Mouse (Mus musculus): ENCODE measurements around the gene Dsp.

DNA sequence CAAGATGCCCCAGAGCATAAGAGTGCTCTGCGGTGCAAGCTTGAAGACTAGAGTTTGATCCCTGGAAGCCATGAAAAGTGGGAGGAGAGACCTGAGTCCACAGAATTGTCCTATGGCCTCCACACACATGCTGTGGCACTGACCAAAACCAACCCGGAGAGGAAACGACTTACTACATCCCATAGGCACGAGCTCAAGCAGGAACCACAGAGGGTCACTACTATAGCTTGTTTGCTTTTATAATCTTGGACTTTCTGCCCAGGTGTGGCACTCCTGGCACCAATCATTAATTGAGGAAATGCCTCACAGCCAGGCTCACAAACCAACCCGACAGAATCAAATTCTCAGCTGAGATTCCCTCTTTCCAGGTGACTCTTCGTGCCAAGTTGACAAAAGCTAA lies 50.3 kb downstream of the Dsp start:
- TF ChIP-seq CTCF (IDR thresholded peaks at IDR 0.05; ENCODE audit: low read depth, low read length) = no peak
- no peak for TF ChIP-seq POLR2A (IDR thresholded peaks at IDR 0.05; ENCODE audit: borderline replicate concordance, low read depth, low read length)
